Mouse (Mus musculus) bone marrow, adult 2 months (tissue): Measurements from ENCODE around the gene Tmem80.

Experiments used
- CTCF ChIP-seq: fragments of 200-500 bp; IDR thresholded peaks from 2 replicates; pipeline ENCODE4 v1.5.1; 2011; ENCODE audit warnings: low read length, control low read depth; ENCODE audit not compliant: control insufficient read depth, insufficient read depth
- POLR2A ChIP-seq: fragments of 200-500 bp; IDR thresholded peaks from 2 replicates; pipeline ENCODE4 v1.6.1; 2011; ENCODE audit warnings: low read depth, mild to moderate bottlenecking, control low read depth, low read length, borderline replicate concordance; ENCODE audit not compliant: control insufficient read depth

- TF ChIP-seq POLR2A (no peak), CTCF (peak; percentile 74)
Observed at GRCm38 (mm10) chr7:141315974-141316373, 11.6 kb upstream of the Tmem80 start.
